ENCODE assay signal across 8 mouse cellular contexts in genomic region chr5:75153961-75154620, GRCm38 (mm10). TPM values are rescaled to one million over a fixed set of nuclear protein-coding genes. Genes with fewer than 3 reads are reported as not detected.
DNase-seq lines count a peak whose midpoint lies in the region; ATAC-seq lines count a peak whose summit lies in the region.

No protein-coding gene starts in this region.

- H3K4me1 ChIP-seq in embryonic facial prominence, embryonic 13.5 days, result peaks cover 31% of the 10 kb centered on the region
- peaks cover 12 to 16% of the 10 kb centered on the region in 2 experiments for H3K4me1 ChIP-seq in heart, embryonic 14.5 days (ENCODE audit: control insufficient read depth in 2 of 2, insufficient read depth in 2 of 2, low read length in 2 of 2)
- peaks cover 59% of the 10 kb centered on the region for H3K4me1 ChIP-seq in midbrain, embryonic 13.5 days (replicated peaks)

- peak overlapping the region; percentile 65 for H3K4me2 ChIP-seq in embryonic facial prominence, embryonic 13.5 days
- H3K4me2 ChIP-seq in heart, embryonic 14.5 days (ENCODE audit: low read length), result peak overlapping the region; percentile 62
- peak overlapping the region; percentile 17; the same call in 1 of the 2 replicates for H3K4me2 ChIP-seq in midbrain, embryonic 13.5 days (replicated peaks)

- no peaks in the 10 kb centered on the region for H3K36me3 ChIP-seq in embryonic facial prominence, embryonic 13.5 days
- no peaks in the 10 kb centered on the region for H3K36me3 ChIP-seq in heart, embryonic 14.5 days (ENCODE audit: control insufficient read depth, insufficient read depth, low read length)
- H3K36me3 ChIP-seq in midbrain, embryonic 13.5 days, result no peaks in the 10 kb centered on the region

- H3K27ac ChIP-seq in embryonic facial prominence, embryonic 13.5 days, result peak overlapping the region; percentile 100
- peak overlapping the region; percentile 80 to 84 for H3K27ac ChIP-seq in heart, embryonic 14.5 days (replicated peaks in 1 of 2; ENCODE audit: control insufficient read depth in 1 of 2, insufficient read depth in 1 of 2, low read depth in 2 of 2, low read length in 2 of 2)
- H3K27ac ChIP-seq in midbrain, embryonic 13.5 days, result no peak overlapping the region

- peaks cover 15% of the 10 kb centered on the region for H3K27me3 ChIP-seq in embryonic facial prominence, embryonic 13.5 days
- H3K27me3 ChIP-seq in heart, embryonic 14.5 days (ENCODE audit: control insufficient read depth, insufficient read depth, low read length), result peaks cover 38% of the 10 kb centered on the region
- peaks cover 90% of the 10 kb centered on the region for H3K27me3 ChIP-seq in midbrain, embryonic 13.5 days

- under 1% methylated on average over 27 of the region's 27 CpGs for WGBS in embryonic facial prominence, embryonic 13.5 days
- WGBS in heart, embryonic 14.5 days, result 2% methylated on average over 27 of the region's 27 CpGs
- WGBS in midbrain, embryonic 13.5 days, result under 1% methylated on average over 27 of the region's 27 CpGs

- peak overlapping the region; percentile 99 for H3K9ac ChIP-seq in embryonic facial prominence, embryonic 13.5 days
- peak overlapping the region; percentile 78 for H3K9ac ChIP-seq in heart, embryonic 14.5 days (ENCODE audit: low read length)
- no peak overlapping the region for H3K9ac ChIP-seq in midbrain, embryonic 13.5 days (replicated peaks)

- DNase-seq in right cerebral cortex, postnatal 10 days (ENCODE audit: low spot score in 2 of 2), result peak; percentile 21 to 26
- DNase-seq in right cerebral cortex, postnatal 36 days (ENCODE audit: low spot score in 2 of 2), result no peak
- peak; percentile 25 for DNase-seq in kidney, postnatal 14 days
- DNase-seq in spleen, adult 18-20 months, result no peak
- DNase-seq in layer of hippocampus, adult 9-11 months, result no peak

- H3K9me3 ChIP-seq in embryonic facial prominence, embryonic 13.5 days, result no peaks in the 10 kb centered on the region
- H3K9me3 ChIP-seq in heart, embryonic 14.5 days (ENCODE audit: control insufficient read depth, low read length), result no peaks in the 10 kb centered on the region
- no peaks in the 10 kb centered on the region for H3K9me3 ChIP-seq in midbrain, embryonic 13.5 days

- no peak for ATAC-seq in embryonic facial prominence, embryonic 13.5 days (ENCODE audit: insufficient number of reproducible peaks, insufficient read depth, low FRiP score, low TSS enrichment, low read depth)
- no peak for ATAC-seq in heart, embryonic 14.5 days (ENCODE audit: insufficient number of reproducible peaks, insufficient read depth, low FRiP score, low read depth)
- no peak for ATAC-seq in midbrain, embryonic 13.5 days

- H3K4me3 ChIP-seq in embryonic facial prominence, embryonic 13.5 days, result peak overlapping the region; percentile 80
- H3K4me3 ChIP-seq in heart, embryonic 14.5 days (ENCODE audit: control insufficient read depth in 1 of 2, insufficient read depth in 1 of 2, low read depth in 1 of 2, low read length in 2 of 2), result peak overlapping the region; percentile 53 to 56
- peak overlapping the region; percentile 23 for H3K4me3 ChIP-seq in midbrain, embryonic 13.5 days (replicated peaks)

RNA-seq across cellular contexts. Expression of gene Pdgfra, which starts 2.0 kb away (rescaled TPM):
- polyA plus RNA-seq in embryonic facial prominence, embryonic 13.5 days (2015; fragmentation: Nextera tagmentation; extraction: Ambion mirVana), result 78.8 and 96.8 TPM in 2 replicates
- 19.6 and 24.5 TPM in 2 replicates for polyA plus RNA-seq in heart, embryonic 14.5 days (2014; fragmentation: Nextera tagmentation; extraction: Ambion mirVana)
- polyA plus RNA-seq in midbrain, embryonic 13.5 days (2015; fragmentation: Nextera tagmentation; extraction: Ambion mirVana), result 4.2 and 5.2 TPM in 2 replicates

Comparison
In these comparisons a context has a peak if more than half of its experiments do, and no peak if none do; other contexts are left out.
1. DNase-seq: peak in right cerebral cortex, postnatal 10 days (2 of 2) and kidney, postnatal 14 days (single experiment); none in right cerebral cortex, postnatal 36 days (0 of 2), spleen, adult 18-20 months (0 of 2) and layer of hippocampus, adult 9-11 months (single experiment).
2. H3K4me3 ChIP-seq: peak in every context shown above with its lines; median percentile 80 in embryonic facial prominence, embryonic 13.5 days; 54 in heart, embryonic 14.5 days; 23 in midbrain, embryonic 13.5 days.
3. Peak in every context shown above with its lines, with median percentiles within 50 percentile points of each other: H3K4me2 ChIP-seq.